Mouse (Mus musculus): ENCODE measurements around the gene Nrxn1.

Nrxn1 gene

GRCm38 (mm10) chr17:90962904-90963531, 129.9 kb downstream of the Nrxn1 start:
- peak in 1 of 2 experiments; percentile 21 for DNase-seq (ENCODE audit: low spot score in 2 of 2)

GRCm38 (mm10) chr17:90955221-90955620, 137.7 kb downstream of the Nrxn1 start:
- no peak for DNase-seq (ENCODE audit: low spot score in 2 of 2)

- DNase-seq (ENCODE audit: low spot score in 2 of 2): no peak
Observed at GRCm38 (mm10) chr17:90934929-90935328, 157.9 kb downstream of the Nrxn1 start.

- DNase-seq (ENCODE audit: low spot score in 2 of 2): no peak
Observed at GRCm38 (mm10) chr17:90913320-90913719, 179.6 kb downstream of the Nrxn1 start.

GRCm38 (mm10) chr17:90912746-90913145, 180.1 kb downstream of the Nrxn1 start:
- no peak for DNase-seq (ENCODE audit: low spot score in 2 of 2)

GRCm38 (mm10) chr17:90912341-90912740, 180.5 kb downstream of the Nrxn1 start:
- DNase-seq (ENCODE audit: low spot score in 2 of 2): no peak

GRCm38 (mm10) chr17:90906118-90907093, 186.5 kb downstream of the Nrxn1 start:
- DNase-seq (ENCODE audit: low spot score in 2 of 2): no peak

GRCm38 (mm10) chr17:90905143-90905542, 187.7 kb downstream of the Nrxn1 start:
- DNase-seq (ENCODE audit: low spot score in 2 of 2): no peak

GRCm38 (mm10) chr17:90892327-90893259, 200.3 kb downstream of the Nrxn1 start:
- DNase-seq (ENCODE audit: low spot score in 2 of 2): peak; percentile 45 to 53

- no peak for DNase-seq (ENCODE audit: low spot score in 2 of 2)
Observed at GRCm38 (mm10) chr17:90891711-90892110, 201.2 kb downstream of the Nrxn1 start.

GRCm38 (mm10) chr17:90857225-90857624, 235.6 kb downstream of the Nrxn1 start:
- DNase-seq (ENCODE audit: low spot score in 2 of 2): no peak

- DNase-seq (ENCODE audit: low spot score in 2 of 2): no peak
Observed at GRCm38 (mm10) chr17:90843876-90844275, 249.0 kb downstream of the Nrxn1 start.

- no peak for DNase-seq (ENCODE audit: low spot score in 2 of 2)
Observed at GRCm38 (mm10) chr17:90843072-90843611, 249.7 kb downstream of the Nrxn1 start.

- no peak for DNase-seq (ENCODE audit: low spot score in 2 of 2)
Observed at GRCm38 (mm10) chr17:90837022-90837414, 255.9 kb downstream of the Nrxn1 start.

- DNase-seq (ENCODE audit: low spot score in 2 of 2): no peak
Observed at GRCm38 (mm10) chr17:90836154-90837021, 256.5 kb downstream of the Nrxn1 start.

- DNase-seq (ENCODE audit: low spot score in 2 of 2): no peak
Observed at GRCm38 (mm10) chr17:90818340-90818739, 274.5 kb downstream of the Nrxn1 start.

- DNase-seq (ENCODE audit: low spot score in 2 of 2): no peak
Observed at GRCm38 (mm10) chr17:90817898-90818297, 275.0 kb downstream of the Nrxn1 start.

- DNase-seq (ENCODE audit: low spot score in 2 of 2): no peak
Observed at GRCm38 (mm10) chr17:90815306-90815705, 277.6 kb downstream of the Nrxn1 start.

GRCm38 (mm10) chr17:90813760-90814159, 279.1 kb downstream of the Nrxn1 start:
- DNase-seq (ENCODE audit: low spot score in 2 of 2): no peak

GRCm38 (mm10) chr17:90812485-90812884, 280.4 kb downstream of the Nrxn1 start:
- no peak for DNase-seq (ENCODE audit: low spot score in 2 of 2)
